Mouse (Mus musculus): ENCODE data around the gene Ncor2.

Ncor2 gene

GRCm38 (mm10) chr5:125078220-125078619 lies 100.8 kb downstream of the Ncor2 start:
- Histone ChIP-seq H3K4me1 (replicated peaks; ENCODE audit: low read depth, low read length) (peaks cover 20% of the 10 kb centered on the region), H3K4me3 (replicated peaks; ENCODE audit: low read length) (no peak overlapping the region), H3K9me3 (ENCODE audit: low read length) (no peaks in the 10 kb centered on the region), H3K36me3 (ENCODE audit: insufficient read depth, low read length) (peaks cover 97% of the 10 kb centered on the region), H3K27me3 (ENCODE audit: insufficient read depth, low read length) (no peaks in the 10 kb centered on the region)
- TF ChIP-seq NANOG (IDR thresholded peaks at IDR 0.05; ENCODE audit: borderline replicate concordance, low read length) (no peak), CTCF (conservative IDR thresholded peaks at IDR 0.05; ENCODE audit: low read length) (no peak), POU5F1 (IDR thresholded peaks at IDR 0.05; ENCODE audit: borderline replicate concordance, low read length) (no peak)

GRCm38 (mm10) chr5:125076183-125076582 lies 102.8 kb downstream of the Ncor2 start:
- Histone ChIP-seq H3K4me1 (replicated peaks; ENCODE audit: low read depth, low read length) (peaks cover 20% of the 10 kb centered on the region), H3K4me3 (replicated peaks; ENCODE audit: low read length) (no peak overlapping the region), H3K36me3 (ENCODE audit: insufficient read depth, low read length) (peaks cover 96% of the 10 kb centered on the region), H3K27me3 (ENCODE audit: insufficient read depth, low read length) (no peaks in the 10 kb centered on the region), H3K9me3 (ENCODE audit: low read length) (no peaks in the 10 kb centered on the region)
- TF ChIP-seq NANOG (IDR thresholded peaks at IDR 0.05; ENCODE audit: borderline replicate concordance, low read length), result no peak
- TF ChIP-seq POU5F1 (IDR thresholded peaks at IDR 0.05; ENCODE audit: borderline replicate concordance, low read length), result no peak
- no peak for TF ChIP-seq CTCF (conservative IDR thresholded peaks at IDR 0.05; ENCODE audit: low read length)

- Histone ChIP-seq H3K36me3 (ENCODE audit: insufficient read depth, low read length) (peaks cover 91% of the 10 kb centered on the region), H3K9me3 (ENCODE audit: low read length) (no peaks in the 10 kb centered on the region), H3K4me3 (replicated peaks; ENCODE audit: low read length) (no peak overlapping the region), H3K4me1 (replicated peaks; ENCODE audit: low read depth, low read length) (peaks cover 19% of the 10 kb centered on the region), H3K27me3 (ENCODE audit: insufficient read depth, low read length) (no peaks in the 10 kb centered on the region)
- TF ChIP-seq POU5F1 (IDR thresholded peaks at IDR 0.05; ENCODE audit: borderline replicate concordance, low read length) (no peak), CTCF (conservative IDR thresholded peaks at IDR 0.05; ENCODE audit: low read length) (no peak), NANOG (IDR thresholded peaks at IDR 0.05; ENCODE audit: borderline replicate concordance, low read length) (no peak)
These were observed 104.3 kb downstream of the Ncor2 start for GRCm38 (mm10) chr5:125074571-125075171.

GRCm38 (mm10) chr5:125073896-125074295 lies 105.1 kb downstream of the Ncor2 start:
- Histone ChIP-seq H3K4me1 (replicated peaks; ENCODE audit: low read depth, low read length) (peaks cover 26% of the 10 kb centered on the region), H3K9me3 (ENCODE audit: low read length) (no peaks in the 10 kb centered on the region), H3K27me3 (ENCODE audit: insufficient read depth, low read length) (no peaks in the 10 kb centered on the region), H3K4me3 (replicated peaks; ENCODE audit: low read length) (no peak overlapping the region), H3K36me3 (ENCODE audit: insufficient read depth, low read length) (peaks cover 90% of the 10 kb centered on the region)
- TF ChIP-seq CTCF (conservative IDR thresholded peaks at IDR 0.05; ENCODE audit: low read length) (no peak), POU5F1 (IDR thresholded peaks at IDR 0.05; ENCODE audit: borderline replicate concordance, low read length) (no peak)

- Histone ChIP-seq H3K9me3 (ENCODE audit: low read length) (no peaks in the 10 kb centered on the region), H3K4me1 (replicated peaks; ENCODE audit: low read depth, low read length) (peaks cover 30% of the 10 kb centered on the region), H3K36me3 (ENCODE audit: insufficient read depth, low read length) (peaks cover 89% of the 10 kb centered on the region), H3K27me3 (ENCODE audit: insufficient read depth, low read length) (no peaks in the 10 kb centered on the region), H3K4me3 (replicated peaks; ENCODE audit: low read length) (no peak overlapping the region)
- TF ChIP-seq NANOG (IDR thresholded peaks at IDR 0.05; ENCODE audit: borderline replicate concordance, low read length) (no peak), POU5F1 (IDR thresholded peaks at IDR 0.05; ENCODE audit: borderline replicate concordance, low read length) (no peak), CTCF (conservative IDR thresholded peaks at IDR 0.05; ENCODE audit: low read length) (no peak)
These were observed 105.7 kb downstream of the Ncor2 start for GRCm38 (mm10) chr5:125073335-125073734.

GRCm38 (mm10) chr5:125072425-125072824 lies 106.6 kb downstream of the Ncor2 start:
- Histone ChIP-seq H3K4me1 (replicated peaks; ENCODE audit: low read depth, low read length) (peaks cover 37% of the 10 kb centered on the region), H3K27me3 (ENCODE audit: insufficient read depth, low read length) (no peaks in the 10 kb centered on the region), H3K9me3 (ENCODE audit: low read length) (no peaks in the 10 kb centered on the region), H3K36me3 (ENCODE audit: insufficient read depth, low read length) (peaks cover 89% of the 10 kb centered on the region), H3K4me3 (replicated peaks; ENCODE audit: low read length) (no peak overlapping the region)
- TF ChIP-seq POU5F1 (IDR thresholded peaks at IDR 0.05; ENCODE audit: borderline replicate concordance, low read length) (no peak), CTCF (conservative IDR thresholded peaks at IDR 0.05; ENCODE audit: low read length) (no peak), NANOG (IDR thresholded peaks at IDR 0.05; ENCODE audit: borderline replicate concordance, low read length) (no peak)

GRCm38 (mm10) chr5:125071919-125072318 lies 107.1 kb downstream of the Ncor2 start:
- H3K27me3 ChIP-seq (ENCODE audit: insufficient read depth, low read length), result no peaks in the 10 kb centered on the region
- no peak for TF ChIP-seq NANOG (IDR thresholded peaks at IDR 0.05; ENCODE audit: borderline replicate concordance, low read length)
- no peak for TF ChIP-seq POU5F1 (IDR thresholded peaks at IDR 0.05; ENCODE audit: borderline replicate concordance, low read length)
- no peak for TF ChIP-seq CTCF (conservative IDR thresholded peaks at IDR 0.05; ENCODE audit: low read length)
- peaks cover 87% of the 10 kb centered on the region for H3K36me3 ChIP-seq (ENCODE audit: insufficient read depth, low read length)
- no peak overlapping the region for H3K4me3 ChIP-seq (replicated peaks; ENCODE audit: low read length)
- H3K4me1 ChIP-seq (replicated peaks; ENCODE audit: low read depth, low read length), result peaks cover 37% of the 10 kb centered on the region
- no peaks in the 10 kb centered on the region for H3K9me3 ChIP-seq (ENCODE audit: low read length)

- no peak for TF ChIP-seq CTCF (conservative IDR thresholded peaks at IDR 0.05; ENCODE audit: low read length)
- no peak for TF ChIP-seq NANOG (IDR thresholded peaks at IDR 0.05; ENCODE audit: borderline replicate concordance, low read length)
- TF ChIP-seq POU5F1 (IDR thresholded peaks at IDR 0.05; ENCODE audit: borderline replicate concordance, low read length), result no peak
- Histone ChIP-seq H3K4me1 (replicated peaks; ENCODE audit: low read depth, low read length) (peaks cover 37% of the 10 kb centered on the region), H3K27me3 (ENCODE audit: insufficient read depth, low read length) (no peaks in the 10 kb centered on the region), H3K9me3 (ENCODE audit: low read length) (no peaks in the 10 kb centered on the region), H3K36me3 (ENCODE audit: insufficient read depth, low read length) (peaks cover 87% of the 10 kb centered on the region), H3K4me3 (replicated peaks; ENCODE audit: low read length) (no peak overlapping the region)
These were observed 108.6 kb downstream of the Ncor2 start for GRCm38 (mm10) chr5:125070399-125070798.

- Histone ChIP-seq H3K27me3 (ENCODE audit: insufficient read depth, low read length) (no peaks in the 10 kb centered on the region), H3K4me3 (replicated peaks; ENCODE audit: low read length) (no peak overlapping the region), H3K4me1 (replicated peaks; ENCODE audit: low read depth, low read length) (peaks cover 37% of the 10 kb centered on the region), H3K36me3 (ENCODE audit: insufficient read depth, low read length) (peaks cover 87% of the 10 kb centered on the region), H3K9me3 (ENCODE audit: low read length) (no peaks in the 10 kb centered on the region)
- no peak for TF ChIP-seq NANOG (IDR thresholded peaks at IDR 0.05; ENCODE audit: borderline replicate concordance, low read length)
These were observed 109.1 kb downstream of the Ncor2 start for GRCm38 (mm10) chr5:125069916-125070315.
